Mouse (Mus musculus) 3134 (cell line): ENCODE measurements at regions not wholly inside any gene's neighbourhood (a gene's known extent, or its start where the extent isn't known, plus 50 kb on each side); places are given as distances from the start of the nearest gene placed in this dataset.

Source experiments
- DNase-seq: peaks from one replicate; pipeline ENCODE4 v3.0.0-alpha.2; 2011; ENCODE audit warnings: low spot score; ENCODE audit not compliant: insufficient read length; ENCODE audit errors: extremely low read depth

GRCm38 (mm10) chr9:31595096-31595495 lies 130.8 kb upstream of the Tmem45b start:
- no peak for DNase-seq

GRCm38 (mm10) chr9:31587671-31588070 lies 123.4 kb upstream of the Tmem45b start:
- DNase-seq: no peak

GRCm38 (mm10) chr9:31583983-31584382 lies 119.7 kb upstream of the Tmem45b start:
- DNase-seq: no peak

- DNase-seq: no peak
Measured at GRCm38 (mm10) chr9:31582947-31583346, 118.7 kb upstream of the Tmem45b start.

- no peak for DNase-seq
Measured at GRCm38 (mm10) chr9:31578506-31579173, 114.4 kb upstream of the Tmem45b start.

GRCm38 (mm10) chr9:31577066-31577465 lies 112.8 kb upstream of the Tmem45b start:
- DNase-seq: no peak

GRCm38 (mm10) chr9:31567029-31567428 lies 102.8 kb upstream of the Tmem45b start:
- DNase-seq: no peak

GRCm38 (mm10) chr9:31566257-31567007 lies 102.2 kb upstream of the Tmem45b start:
- no peak for DNase-seq

- no peak for DNase-seq
Measured at GRCm38 (mm10) chr9:31564996-31565773, 100.9 kb upstream of the Tmem45b start.

GRCm38 (mm10) chr9:31563541-31563940 lies 99.3 kb upstream of the Tmem45b start:
- no peak for DNase-seq

GRCm38 (mm10) chr9:31560226-31560556 lies 95.9 kb upstream of the Tmem45b start:
- DNase-seq: no peak

- DNase-seq: peak; percentile 43
Measured at GRCm38 (mm10) chr9:31559506-31560225, 95.4 kb upstream of the Tmem45b start.

GRCm38 (mm10) chr9:31543691-31544052 lies 79.4 kb upstream of the Tmem45b start:
- DNase-seq: no peak

GRCm38 (mm10) chr9:31542909-31543690 lies 78.8 kb upstream of the Tmem45b start:
- peak; percentile 34 for DNase-seq

- DNase-seq: no peak
Measured at GRCm38 (mm10) chr9:31541615-31542191, 77.4 kb upstream of the Tmem45b start.

- no peak for DNase-seq
Measured at GRCm38 (mm10) chr9:31538458-31539210, 74.4 kb upstream of the Tmem45b start.

- no peak for DNase-seq
Measured at GRCm38 (mm10) chr9:31529021-31529420, 64.8 kb upstream of the Tmem45b start.

- DNase-seq: no peak
Measured at GRCm38 (mm10) chr9:31527216-31527615, 63.0 kb upstream of the Tmem45b start.
